Mouse (Mus musculus) embryonic facial prominence, embryonic 13.5 days (tissue): Measurements from ENCODE around the gene Gpr4. TPM values are rescaled to one million over a fixed set of nuclear protein-coding genes. Genes with fewer than 3 reads are reported as not detected.

ENCODE experiments used
- ATAC-seq: fragments of 200-750 bp; cut with Nextera tagmentation; 2 replicates; pipeline ENCODE4 v1.8.0; 2017; ENCODE audit warnings: low read depth; ENCODE audit not compliant: insufficient number of reproducible peaks, insufficient read depth, low FRiP score, low TSS enrichment
- H3K27ac ChIP-seq: fragments of 300-500 bp; sonication (generic); 2 replicates; pipeline ENCODE4 v1.5.1; 2015; ENCODE audit warnings: moderate library complexity, mild to moderate bottlenecking, inconsistent platforms
- H3K27me3 ChIP-seq: fragments of 300-500 bp; sonication (generic); 2 replicates; pipeline ENCODE4 v1.6.1; 2015; ENCODE audit warnings: mild to moderate bottlenecking, inconsistent platforms
- H3K36me3 ChIP-seq: fragments of 300-500 bp; sonication (generic); 2 replicates; pipeline ENCODE4 v1.6.1; 2015; ENCODE audit warnings: mild to moderate bottlenecking, inconsistent platforms
- H3K4me1 ChIP-seq: fragments of 300-500 bp; sonication (generic); 2 replicates; pipeline ENCODE4 v1.6.1; 2015; ENCODE audit warnings: inconsistent platforms
- H3K4me2 ChIP-seq: fragments of 300-500 bp; sonication (generic); 2 replicates; pipeline ENCODE4 v1.6.1; 2015; ENCODE audit warnings: moderate library complexity, mild to moderate bottlenecking, inconsistent platforms
- H3K4me3 ChIP-seq: fragments of 300-500 bp; sonication (generic); 2 replicates; pipeline ENCODE4 v1.5.1; 2015; ENCODE audit warnings: mild to moderate bottlenecking, inconsistent platforms
- H3K9ac ChIP-seq: fragments of 300-500 bp; sonication (generic); 2 replicates; pipeline ENCODE4 v1.6.1; 2015; ENCODE audit warnings: mild to moderate bottlenecking, inconsistent platforms
- H3K9me3 ChIP-seq: fragments of 300-500 bp; sonication (generic); 2 replicates; pipeline ENCODE4 v1.6.1; 2016; ENCODE audit warnings: inconsistent platforms
- whole genome bisulfite sequencing: fragments of 180-500 bp; shearing (Covaris S2); methylation state at CpG from one replicate; pipeline ENCODE4 v1.1.7; 2015; ENCODE audit warnings: mixed read lengths; 5-methylcytosine and 5-hydroxymethylcytosine counted together
- polyA plus RNA-seq: library from polyadenylated mRNA; unstranded; fragments of >200 nt; fragmentation: Nextera tagmentation; extraction: Ambion mirVana; gene quantifications from 2 replicates; pipeline ENCODE4 v1.2.1, GENCODE M21; 2015

Gene Gpr4
- polyA plus RNA-seq, result 1.6 and 1.9 TPM in 2 replicates

DNA sequence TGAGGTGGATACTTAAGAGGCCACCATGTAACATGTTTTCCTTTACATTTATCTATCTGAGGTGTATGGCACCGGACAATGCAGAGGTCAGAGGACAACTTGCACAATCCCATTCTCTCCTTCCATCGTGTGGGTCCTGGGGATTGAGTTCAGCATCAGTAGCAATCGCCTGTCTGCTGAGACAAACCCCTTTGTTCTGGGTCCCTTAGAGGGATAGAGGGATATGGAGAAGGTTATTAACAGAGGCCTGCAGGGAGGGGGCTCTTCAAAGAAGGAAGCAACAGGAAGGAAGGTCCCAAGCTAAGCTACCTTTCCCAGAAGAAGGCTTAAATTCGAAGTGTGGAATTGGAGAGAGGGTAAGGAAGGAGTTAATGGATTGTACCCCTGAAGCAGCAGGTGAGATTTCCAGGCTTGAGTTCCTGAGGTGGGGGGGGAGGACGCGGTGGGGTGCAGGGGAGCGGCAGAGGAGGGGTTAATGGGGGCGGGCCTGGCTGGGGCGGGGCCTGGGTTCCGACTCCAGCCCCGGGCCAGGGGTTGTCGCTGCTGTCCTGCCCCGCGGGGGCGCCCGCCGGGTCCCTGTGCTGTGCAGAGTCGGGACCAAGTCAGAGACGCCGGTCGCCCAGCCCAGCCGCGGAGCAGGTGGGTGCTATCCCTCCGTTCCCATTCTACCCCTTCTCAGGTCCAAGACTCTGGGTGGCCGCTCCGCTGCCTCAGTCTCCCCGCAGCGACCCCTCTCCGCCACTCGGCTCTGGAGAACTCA lies at the start of gene Gpr4:
Gene Gpr4 (plus strand): TSS at position 543 of the 760 bp plus-strand sequence.
- peak within 1 kb of the TSS; percentile 52 for H3K4me3 ChIP-seq
- H3K4me1 ChIP-seq, result peaks cover 26% of the 10 kb centered on the region; the same call in 1 of the 2 replicates
- H3K27ac ChIP-seq, result no peak within 1 kb of the TSS
- peaks cover 26% of the 10 kb centered on the region for H3K27me3 ChIP-seq
- H3K9ac ChIP-seq, result peak within 1 kb of the TSS; percentile 66
- no peaks in the 10 kb centered on the region for H3K36me3 ChIP-seq
- peaks cover 4% of the 10 kb centered on the region for H3K9me3 ChIP-seq
- H3K4me2 ChIP-seq, result peak within 1 kb of the TSS; percentile 76
- no peak for ATAC-seq
- WGBS, result 2% methylated on average over 29 of the region's 30 CpGs

DNA sequence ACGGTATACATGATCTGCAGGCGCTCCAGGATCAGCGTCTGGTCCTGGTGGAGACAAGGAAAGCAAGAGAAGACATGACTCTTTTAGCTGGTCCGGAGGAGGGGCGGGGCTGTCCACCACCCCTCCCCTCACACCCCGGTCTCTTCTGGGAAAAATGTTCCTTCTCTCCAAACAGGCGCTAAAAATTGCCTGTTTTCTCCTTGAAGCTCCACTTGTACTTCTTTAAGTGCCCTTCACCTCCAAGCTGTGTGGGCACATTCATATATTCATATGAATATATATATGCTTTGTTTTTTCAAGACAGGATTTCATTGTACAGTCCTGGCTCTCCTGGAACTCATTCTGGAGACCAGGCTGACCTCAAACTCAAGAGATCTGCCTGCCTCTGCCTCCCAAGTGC lies 49.4 kb upstream of the Gpr4 start:
- H3K4me2 ChIP-seq, result no peak overlapping the region
- H3K9ac ChIP-seq, result no peak overlapping the region
- H3K27ac ChIP-seq, result no peak overlapping the region
- peaks cover 35% of the 10 kb centered on the region for H3K4me1 ChIP-seq
- H3K9me3 ChIP-seq, result no peaks in the 10 kb centered on the region
- no peak overlapping the region for H3K4me3 ChIP-seq
- no peaks in the 10 kb centered on the region for H3K36me3 ChIP-seq
- ATAC-seq, result no peak
- 83% methylated on average over 7 of the region's 7 CpGs for WGBS
- H3K27me3 ChIP-seq, result peaks cover 74% of the 10 kb centered on the region

DNA sequence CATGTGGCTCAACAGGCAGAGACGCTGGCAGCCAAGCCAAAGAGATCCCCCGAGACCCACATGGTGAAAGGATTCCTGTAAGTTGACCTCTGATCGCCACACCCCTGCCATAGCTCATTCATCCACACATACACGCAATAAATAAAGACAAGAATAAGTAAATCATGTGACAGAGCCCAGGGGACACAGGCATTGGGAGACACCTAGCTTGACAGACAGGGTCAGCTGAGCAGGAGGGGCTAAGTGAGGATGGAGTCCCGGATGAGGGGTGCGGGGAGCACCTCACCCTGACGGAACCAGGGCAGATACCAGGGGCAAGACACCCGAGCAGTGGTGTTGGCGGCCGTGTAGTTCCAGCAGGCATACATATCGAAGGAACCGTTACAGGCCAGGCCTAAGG lies 48.6 kb upstream of the Gpr4 start:
- peaks cover 35% of the 10 kb centered on the region for H3K4me1 ChIP-seq
- H3K27ac ChIP-seq, result no peak overlapping the region
- peak; percentile 35; the same call in 1 of the 2 replicates for ATAC-seq
- H3K9ac ChIP-seq, result no peak overlapping the region
- peak overlapping the region; percentile 48 for H3K4me2 ChIP-seq
- no peaks in the 10 kb centered on the region for H3K9me3 ChIP-seq
- no peaks in the 10 kb centered on the region for H3K36me3 ChIP-seq
- WGBS, result 26% methylated on average over 12 of the region's 12 CpGs
- no peak overlapping the region for H3K4me3 ChIP-seq
- peaks cover 69% of the 10 kb centered on the region for H3K27me3 ChIP-seq

DNA sequence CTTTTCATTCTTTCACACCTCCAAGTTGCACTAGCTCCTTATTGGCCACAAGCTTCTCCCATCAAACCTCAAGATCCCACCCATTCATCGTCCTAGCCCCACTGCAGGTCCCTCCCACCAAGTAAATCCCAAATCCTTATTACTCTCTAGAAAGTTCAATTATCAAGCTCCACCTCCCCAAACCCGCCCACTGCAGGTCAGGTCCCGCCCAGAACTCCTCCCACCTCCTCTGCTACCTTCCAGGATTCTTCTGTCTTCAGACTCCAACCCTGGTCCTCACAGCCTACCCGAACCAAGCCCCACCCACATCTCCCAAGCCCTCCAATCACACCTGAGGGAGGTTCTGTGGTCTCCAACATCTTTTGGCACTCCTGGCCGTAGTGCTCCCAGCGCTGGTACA lies 48.1 kb upstream of the Gpr4 start:
- 1% methylated on average over 6 of the region's 6 CpGs for WGBS
- no peak for ATAC-seq
- H3K4me3 ChIP-seq, result peak overlapping the region; percentile 17; the same call in 1 of the 2 replicates
- no peaks in the 10 kb centered on the region for H3K36me3 ChIP-seq
- H3K9me3 ChIP-seq, result no peaks in the 10 kb centered on the region
- peaks cover 64% of the 10 kb centered on the region for H3K27me3 ChIP-seq
- peak overlapping the region; percentile 48 for H3K4me2 ChIP-seq
- no peak overlapping the region for H3K9ac ChIP-seq
- H3K4me1 ChIP-seq, result peaks cover 35% of the 10 kb centered on the region
- no peak overlapping the region for H3K27ac ChIP-seq

DNA sequence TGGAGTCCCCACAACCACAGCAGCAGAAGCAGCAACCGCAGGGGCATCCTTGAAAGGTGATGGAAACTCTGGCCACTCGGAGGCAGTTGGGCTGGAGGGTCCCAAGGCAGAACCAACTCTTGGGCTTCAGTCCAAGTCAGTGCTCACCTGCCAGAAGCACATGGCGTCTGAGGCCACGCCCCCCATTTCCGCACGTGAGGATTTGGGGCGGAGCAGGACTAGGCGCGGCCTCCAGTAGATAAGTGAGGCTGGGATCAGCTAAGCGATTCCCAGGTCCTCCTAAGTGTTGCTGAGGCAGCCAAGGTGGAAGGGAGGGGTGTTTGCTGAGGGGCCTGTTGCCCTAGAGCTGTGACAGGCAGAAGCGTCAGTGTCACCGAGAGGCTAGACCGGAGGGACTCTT lies 47.4 kb upstream of the Gpr4 start:
- Histone ChIP-seq H3K9me3 (no peaks in the 10 kb centered on the region), H3K27ac (no peak overlapping the region), H3K4me1 (peaks cover 30% of the 10 kb centered on the region), H3K4me3 (peak overlapping the region; percentile 7; the same call in 1 of the 2 replicates), H3K27me3 (peaks cover 56% of the 10 kb centered on the region), H3K9ac (0 out of 2 replicates have a peak overlapping the region, but pooled peaks have one; percentile 27), H3K4me2 (peak overlapping the region; percentile 48), H3K36me3 (no peaks in the 10 kb centered on the region)
- 4% methylated on average over 13 of the region's 13 CpGs for WGBS
- no peak for ATAC-seq

DNA sequence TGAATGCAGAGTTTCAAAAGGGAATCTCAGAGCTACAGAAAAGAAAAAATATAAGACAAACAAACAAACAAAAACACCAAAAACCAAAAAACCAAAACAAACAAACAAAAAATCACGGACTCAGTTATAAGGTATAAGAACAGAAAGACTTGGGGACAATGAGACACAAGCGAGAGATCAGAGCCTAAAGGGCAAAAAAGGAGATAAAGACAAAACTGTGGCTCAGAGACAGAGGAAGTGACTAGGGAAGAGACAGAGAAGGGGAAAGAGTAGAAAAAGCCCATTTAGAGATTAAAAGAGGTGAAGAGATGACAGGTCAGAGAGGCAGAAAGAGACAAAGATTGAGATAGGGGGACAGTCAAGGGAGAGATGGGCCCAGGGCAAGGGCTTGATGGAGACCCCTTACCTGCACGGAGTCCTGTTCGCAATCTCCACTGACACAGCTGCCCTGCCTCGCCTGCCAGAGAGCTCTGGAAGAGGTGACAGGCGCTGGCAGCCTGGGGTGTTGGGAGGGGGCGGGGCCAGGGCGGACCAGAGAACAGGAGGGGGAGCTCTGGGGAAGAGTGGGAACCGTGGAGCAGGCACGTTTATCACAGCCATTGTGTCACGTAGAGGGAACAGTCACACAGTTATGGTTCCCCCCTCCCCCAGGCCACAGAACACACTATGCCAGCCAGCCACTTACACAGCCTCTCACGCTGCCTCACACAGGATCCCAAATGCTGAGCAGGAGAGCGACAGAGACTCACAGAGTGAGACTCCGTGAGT lies 46.5 kb upstream of the Gpr4 start, which contains the start of gene Gipr:
Gene Gipr (minus strand): TSS at position 472 of the 768 bp plus-strand sequence.
- 14% methylated on average over 14 of the region's 14 CpGs for WGBS
- H3K27me3 ChIP-seq, result peaks cover 48% of the 10 kb centered on the region
- 0 out of 2 replicates have a peak within 1 kb of the TSS, but pooled peaks have one; percentile 27 for H3K9ac ChIP-seq

DNA sequence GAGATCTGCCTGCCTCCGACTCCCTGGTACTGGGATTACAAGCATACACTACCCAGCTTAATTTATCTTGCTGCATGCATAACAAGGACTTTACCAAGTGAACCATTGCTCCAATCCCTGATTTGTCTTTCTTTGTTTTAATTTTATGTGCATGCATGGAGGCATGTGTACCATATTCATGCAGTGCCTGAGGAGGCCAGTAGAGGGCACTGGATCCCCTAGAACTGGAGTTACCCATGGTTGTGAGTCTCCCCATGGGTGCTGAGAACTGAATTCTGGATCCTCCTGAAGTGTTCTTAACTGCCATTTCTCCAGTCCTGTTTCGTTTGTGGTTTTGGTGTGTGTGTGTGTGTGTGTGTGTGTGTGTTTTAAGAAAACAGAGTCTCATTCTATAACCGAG lies 45.3 kb upstream of the Gpr4 start:
- Histone ChIP-seq H3K27me3 (peaks cover 48% of the 10 kb centered on the region), H3K9ac (no peak overlapping the region), H3K4me1 (peaks cover 28% of the 10 kb centered on the region), H3K27ac (no peak overlapping the region), H3K36me3 (no peaks in the 10 kb centered on the region), H3K9me3 (no peaks in the 10 kb centered on the region), H3K4me3 (no peak overlapping the region), H3K4me2 (no peak overlapping the region)
- ATAC-seq, result no peak
- WGBS, result 84% methylated on average over 3 of the region's 3 CpGs

More for the DNA sequence above, 46.5 kb upstream of the Gpr4 start, which contains the start of gene Gipr:
- Histone ChIP-seq H3K27ac (no peak within 1 kb of the TSS), H3K9me3 (no peaks in the 10 kb centered on the region), H3K4me1 (peaks cover 25% of the 10 kb centered on the region), H3K4me3 (peak within 1 kb of the TSS; percentile 7; the same call in 1 of the 2 replicates), H3K4me2 (peak within 1 kb of the TSS; percentile 48), H3K36me3 (no peaks in the 10 kb centered on the region)
- no peak for ATAC-seq

DNA sequence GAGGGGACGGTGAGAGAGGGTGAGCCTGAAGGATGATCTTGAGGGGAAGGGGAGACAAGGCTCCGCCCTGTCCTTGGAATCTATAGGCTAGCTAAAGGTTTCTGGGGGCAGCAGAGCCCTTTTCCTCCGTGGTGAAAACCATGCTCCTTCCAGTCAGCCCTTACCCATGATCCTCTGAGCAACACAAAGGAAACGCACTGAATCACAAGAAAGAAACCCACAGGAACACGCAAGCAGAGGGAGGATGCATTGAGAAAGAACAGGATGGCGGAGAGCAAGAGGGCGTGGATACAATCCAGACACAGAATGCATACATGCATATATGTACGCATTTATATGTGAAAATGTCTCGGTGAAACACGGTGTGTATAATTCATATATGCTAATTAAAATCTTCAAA lies 42.8 kb upstream of the Gpr4 start:
- 59% methylated on average over 10 of the region's 10 CpGs for WGBS
- Histone ChIP-seq H3K9me3 (no peaks in the 10 kb centered on the region), H3K9ac (0 out of 2 replicates have a peak overlapping the region, but pooled peaks have one; percentile 2), H3K27ac (no peak overlapping the region), H3K4me3 (no peak overlapping the region), H3K27me3 (peaks cover 42% of the 10 kb centered on the region), H3K4me2 (no peak overlapping the region), H3K4me1 (peaks cover 32% of the 10 kb centered on the region), H3K36me3 (no peaks in the 10 kb centered on the region)
- no peak for ATAC-seq

DNA sequence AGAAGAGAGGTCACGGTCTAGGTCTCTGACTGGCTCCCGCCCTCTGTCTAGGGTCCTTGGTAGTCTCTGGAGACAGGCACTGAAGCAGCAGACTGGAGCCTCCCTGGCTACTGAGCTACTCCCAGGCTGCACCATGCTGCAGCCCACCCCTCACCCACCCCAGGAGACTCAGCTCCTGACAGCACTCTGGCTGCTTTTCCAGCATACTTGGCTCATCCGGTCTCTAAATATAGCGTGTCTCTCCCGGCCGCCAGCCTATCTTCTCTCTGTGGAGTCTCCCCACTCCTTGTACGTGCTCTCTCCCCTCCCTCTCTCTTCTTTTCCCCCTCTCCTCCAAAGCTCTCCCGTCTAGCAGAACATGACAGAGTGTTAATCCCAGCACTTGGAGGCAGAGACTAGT lies 42.2 kb upstream of the Gpr4 start:
- Histone ChIP-seq H3K4me3 (no peak overlapping the region), H3K27me3 (peaks cover 41% of the 10 kb centered on the region), H3K9ac (no peak overlapping the region), H3K4me1 (peaks cover 25% of the 10 kb centered on the region), H3K36me3 (no peaks in the 10 kb centered on the region), H3K27ac (no peak overlapping the region), H3K4me2 (no peak overlapping the region), H3K9me3 (no peaks in the 10 kb centered on the region)
- 43% methylated on average over 8 of the region's 8 CpGs for WGBS
- ATAC-seq, result no peak

DNA sequence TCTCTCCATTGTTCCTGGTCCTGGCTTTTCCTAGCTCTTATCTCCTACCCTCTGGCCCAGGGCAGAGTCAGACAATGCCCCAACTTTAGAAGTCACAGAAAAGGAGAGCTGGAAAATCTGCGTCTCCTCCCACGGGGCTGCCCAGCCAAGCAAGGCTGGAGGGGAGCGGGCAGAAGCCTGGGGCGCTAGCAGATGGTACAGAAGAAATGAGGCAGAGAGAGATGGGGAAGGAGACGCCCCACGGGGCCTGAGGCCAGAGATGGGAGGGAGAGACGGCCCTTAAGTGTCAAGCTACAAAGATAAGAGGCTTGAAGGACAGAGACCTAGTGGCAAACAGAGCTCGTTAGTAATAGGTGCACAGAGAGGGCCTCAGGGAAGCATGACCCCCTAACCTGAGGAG lies 40.5 kb upstream of the Gpr4 start:
- Histone ChIP-seq H3K4me2 (no peak overlapping the region), H3K27ac (no peak overlapping the region), H3K36me3 (no peaks in the 10 kb centered on the region), H3K27me3 (peaks cover 43% of the 10 kb centered on the region), H3K4me1 (peaks cover 27% of the 10 kb centered on the region), H3K9me3 (no peaks in the 10 kb centered on the region), H3K4me3 (no peak overlapping the region), H3K9ac (peak overlapping the region; percentile 21; the same call in 1 of the 2 replicates)
- 45% methylated on average over 8 of the region's 8 CpGs for WGBS
- ATAC-seq, result no peak

DNA sequence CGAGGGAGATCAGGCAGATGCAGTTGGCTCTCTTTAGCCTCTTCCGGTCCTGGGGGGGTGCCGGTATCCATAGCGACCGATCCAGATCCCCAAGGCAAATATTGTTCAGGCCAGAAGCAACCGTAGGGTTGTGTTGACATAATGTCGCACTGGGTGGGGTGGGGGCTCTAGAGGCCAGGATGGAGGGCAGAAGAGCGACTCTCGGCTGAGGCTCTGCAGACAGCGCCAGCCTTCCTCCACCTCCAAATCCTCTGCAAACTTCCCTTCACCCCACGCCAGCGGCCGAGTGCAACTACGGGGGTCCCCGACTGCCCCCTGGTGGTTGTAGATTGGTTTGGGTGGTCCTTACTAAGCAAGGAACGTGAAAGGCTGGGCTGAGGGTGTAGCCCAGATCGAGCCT lies 39.5 kb upstream of the Gpr4 start:
- H3K4me2 ChIP-seq, result peak overlapping the region; percentile 66
- peaks cover 50% of the 10 kb centered on the region for H3K27me3 ChIP-seq
- H3K27ac ChIP-seq, result no peak overlapping the region
- peaks cover 27% of the 10 kb centered on the region for H3K4me1 ChIP-seq
- no peak for ATAC-seq
- WGBS, result 3% methylated on average over 17 of the region's 17 CpGs
- peak overlapping the region; percentile 58 for H3K9ac ChIP-seq
- peak overlapping the region; percentile 36 for H3K4me3 ChIP-seq
- H3K9me3 ChIP-seq, result no peaks in the 10 kb centered on the region
- no peaks in the 10 kb centered on the region for H3K36me3 ChIP-seq
